10 mouse cellular contexts compared by ENCODE assay signal in genomic region chr19:11184121-11184520, GRCm38 (mm10). TPM values are rescaled to one million over a fixed set of nuclear protein-coding genes. Genes with fewer than 3 reads are reported as not detected.
DNase-seq lines count a peak whose midpoint lies in the region; ATAC-seq and TF ChIP-seq lines count a peak whose summit lies in the region.
"Had no signal": no experiment of that assay in that cellular context is flagged by ENCODE, and none has a peak within 500 bp of the region (broad histone marks: within the 10 kb centered on the region; RNA-seq: fewer than 3 reads in every experiment).

No protein-coding gene starts in this region.

- no peaks in the 10 kb centered on the region for H3K36me3 ChIP-seq in ES-E14 (ENCODE audit: control insufficient read depth, insufficient read depth, low read length, poor library complexity, severe bottlenecking)
- H3K36me3 ChIP-seq: embryonic facial prominence, embryonic 13.5 days had no signal

- no peak overlapping the region for H3K9ac ChIP-seq in ES-E14 (ENCODE audit: insufficient read depth, low read depth, low read length, poor library complexity, severe bottlenecking)
- H3K9ac ChIP-seq: embryonic facial prominence, embryonic 13.5 days had no signal

- peak; percentile 3 for DNase-seq in kidney, postnatal 14 days
- DNase-seq in kidney, adult 18-20 months = no peak
- DNase-seq in ES-E14 (ENCODE audit: low read depth, low spot score) = peak; percentile 60
- DNase-seq in brain, adult 2 months (ENCODE audit: low read depth, low spot score) = peak; percentile 24
- DNase-seq in lung, postnatal 14 days = peak; percentile 21
- DNase-seq in frontal cortex, postnatal 14 days (ENCODE audit: low spot score in 2 of 2) = no peak
- DNase-seq in urinary bladder, postnatal 36 days (ENCODE audit: low spot score in 2 of 2) = no peak

- no peaks in the 10 kb centered on the region for H3K9me3 ChIP-seq in ES-E14 (ENCODE audit: control insufficient read depth, insufficient read depth, low read depth, low read length)
- H3K9me3 ChIP-seq: embryonic facial prominence, embryonic 13.5 days had no signal

- H3K4me3 ChIP-seq in ES-E14 (ENCODE audit: insufficient read depth in 1 of 2, low read depth in 1 of 2, low read length in 2 of 2, poor library complexity in 1 of 2, severe bottlenecking in 1 of 2) = no peak overlapping the region
- H3K4me3 ChIP-seq: embryonic facial prominence, embryonic 13.5 days; myocyte had no signal

- H3K4me1 ChIP-seq in ES-E14 (ENCODE audit: control insufficient read depth in 2 of 2, insufficient read depth in 2 of 2, low read length in 2 of 2, poor library complexity in 1 of 2) = no peaks in the 10 kb centered on the region
- H3K4me1 ChIP-seq: embryonic facial prominence, embryonic 13.5 days had no signal

- H3K27ac ChIP-seq in ES-E14 (ENCODE audit: insufficient read depth, low read depth, low read length, poor library complexity, severe bottlenecking) = no peak overlapping the region
- H3K27ac ChIP-seq: embryonic facial prominence, embryonic 13.5 days had no signal

- in situ Hi-C loops in ES-E14 (cut with MboI; ENCODE audit: low sequenced_read_pairs in 2 of 2, unreplicated experiment in 2 of 2) = loop anchor here (10.0 kb wide), 2 partner anchors 161 to 421 kb away; partner anchors contain the start of gene Ms4a6d (in 2 of the 2)

- no peak for ATAC-seq in erythroblast, adult 5-6 weeks (replicated peaks; ENCODE audit: low FRiP score, poor library complexity, severe bottlenecking)

TF ChIP-seq in ES-E14, 5 proteins besides CTCF, POLR2A, EP300 and RAD21:
- TF ChIP-seq CHD2 (IDR thresholded peaks at IDR 0.05; ENCODE audit: low read depth, low read length) (no peak), ZC3H11A (IDR thresholded peaks at IDR 0.05; ENCODE audit: borderline replicate concordance, low read depth, low read length) (peak; percentile 91), HCFC1 (IDR thresholded peaks at IDR 0.05; ENCODE audit: borderline replicate concordance, insufficient read depth, low read length) (no peak)

RNA-seq across cellular contexts. Expression of gene Ms4a13, which starts 12.4 kb away (rescaled TPM):
- not detected in 2 replicates for total RNA-seq in ES-E14 (2012; rRNA removed)
- not detected in 2 replicates for total RNA-seq in erythroblast, adult 5-6 weeks (2015; ENCODE audit: low replicate concordance)
- total RNA-seq in erythroblast, adult 5-6 weeks (2017; ENCODE audit: low replicate concordance) = 0.60 TPM in 1 of 2 replicates, not detected in the other

RNA-seq across cellular contexts. Expression of gene 1700025F22Rik, which starts 19.0 kb away (rescaled TPM):
- total RNA-seq in ES-E14 (2012; rRNA removed) = not detected in 2 replicates
- total RNA-seq in erythroblast, adult 5-6 weeks (2015; ENCODE audit: low replicate concordance) = not detected in 2 replicates
- not detected in 2 replicates for total RNA-seq in erythroblast, adult 5-6 weeks (2017; ENCODE audit: low replicate concordance)

RNA-seq across cellular contexts. Expression of gene Ms4a12, which starts 48.1 kb away (rescaled TPM):
- not detected in 2 replicates for total RNA-seq in ES-E14 (2012; rRNA removed)
- not detected in 2 replicates for total RNA-seq in erythroblast, adult 5-6 weeks (2015; ENCODE audit: low replicate concordance)
- total RNA-seq in erythroblast, adult 5-6 weeks (2017; ENCODE audit: low replicate concordance) = not detected in 2 replicates

RNA-seq across cellular contexts. Expression of gene 1700017D01Rik, which starts 53.4 kb away (rescaled TPM):
- not detected in 2 replicates for total RNA-seq in ES-E14 (2012; rRNA removed)
- total RNA-seq in erythroblast, adult 5-6 weeks (2015; ENCODE audit: low replicate concordance) = not detected in 2 replicates
- 0.14 TPM in 1 of 2 replicates, not detected in the other for total RNA-seq in erythroblast, adult 5-6 weeks (2017; ENCODE audit: low replicate concordance)

Comparison
In these comparisons a context has a peak if more than half of its experiments do, and no peak if none do; other contexts are left out.
1. DNase-seq: peak in kidney, postnatal 14 days (single experiment), ES-E14 (single experiment), brain, adult 2 months (single experiment) and lung, postnatal 14 days (single experiment); none in kidney, adult 18-20 months (single experiment), frontal cortex, postnatal 14 days (0 of 2) and urinary bladder, postnatal 36 days (0 of 2).